Comparison of ENCODE assay signal across 8 mouse cellular contexts in the genomic region with DNA sequence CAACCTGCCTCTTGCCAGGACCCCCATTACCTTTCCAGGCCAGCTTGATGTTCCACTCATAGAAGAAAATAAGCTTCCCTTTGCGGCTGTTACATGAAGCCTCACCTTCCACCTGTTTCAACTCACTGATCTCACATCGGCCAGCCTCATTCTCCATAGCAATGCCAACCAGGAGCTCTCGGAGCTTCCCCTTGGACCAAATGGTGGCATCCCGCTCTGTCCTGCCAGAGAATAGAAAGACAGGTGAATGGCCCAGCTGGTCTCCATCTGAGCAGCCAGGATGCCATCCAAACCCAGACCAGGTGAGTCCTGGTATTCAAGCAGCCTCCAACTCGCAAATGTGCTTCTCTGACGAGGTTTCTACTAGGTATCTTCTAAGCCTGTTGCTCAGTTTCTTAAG. TPM values are rescaled to one million over a fixed set of nuclear protein-coding genes. Genes with fewer than 3 reads are reported as not detected.
DNase-seq lines count a peak whose midpoint lies in the region; ATAC-seq and TF ChIP-seq lines count a peak whose summit lies in the region.

No protein-coding gene starts in this region.

- peaks cover 49% of the 10 kb centered on the region for H3K36me3 ChIP-seq in C2C12 (ENCODE audit: control insufficient read depth, insufficient read depth)
- H3K36me3 ChIP-seq in embryonic facial prominence, embryonic 13.5 days, result peaks cover 44% of the 10 kb centered on the region
- peaks cover 29% of the 10 kb centered on the region for H3K36me3 ChIP-seq in kidney, embryonic 16.5 days (ENCODE audit: insufficient read depth, low read length)
- H3K36me3 ChIP-seq in neural tube, embryonic 13.5 days, result peaks cover 42% of the 10 kb centered on the region

- H3ac ChIP-seq in C2C12 (ENCODE audit: control insufficient read depth, insufficient read length, low read depth), result peak overlapping the region; percentile 58

- H3K4me1 ChIP-seq in embryonic facial prominence, embryonic 13.5 days, result peaks cover 17% of the 10 kb centered on the region
- H3K4me1 ChIP-seq in kidney, embryonic 16.5 days (ENCODE audit: insufficient read depth, low read length), result peaks cover 20% of the 10 kb centered on the region
- H3K4me1 ChIP-seq in neural tube, embryonic 13.5 days (replicated peaks), result peaks cover 27% of the 10 kb centered on the region

- no peaks in the 10 kb centered on the region for H3K9me3 ChIP-seq in embryonic facial prominence, embryonic 13.5 days
- H3K9me3 ChIP-seq in kidney, embryonic 16.5 days (ENCODE audit: low read length), result no peaks in the 10 kb centered on the region
- no peaks in the 10 kb centered on the region for H3K9me3 ChIP-seq in neural tube, embryonic 13.5 days

- peaks cover 38% of the 10 kb centered on the region for H3K79me2 ChIP-seq in C2C12 (ENCODE audit: control insufficient read depth, insufficient read depth)

- peak; percentile 10 for DNase-seq in adrenal gland, adult 2 months
- DNase-seq in adrenal gland, postnatal 25 days, result no peak
- DNase-seq in left cerebral cortex, adult 9 months (ENCODE audit: low spot score in 2 of 2), result no peak
- DNase-seq in spleen, postnatal 4 days (ENCODE audit: low spot score in 2 of 2), result no peak

- no peak for ATAC-seq in embryonic facial prominence, embryonic 13.5 days (ENCODE audit: insufficient number of reproducible peaks, insufficient read depth, low FRiP score, low TSS enrichment, low read depth)
- no peak for ATAC-seq in kidney, embryonic 16.5 days (ENCODE audit: low FRiP score, low TSS enrichment)
- ATAC-seq in neural tube, embryonic 13.5 days (ENCODE audit: low read depth), result no peak

- H3K79me3 ChIP-seq in C2C12 (ENCODE audit: low read depth), result peaks cover 29% of the 10 kb centered on the region

- 45% methylated on average over 6 of the region's 6 CpGs for WGBS in embryonic facial prominence, embryonic 13.5 days
- 22% methylated on average over 6 of the region's 6 CpGs for WGBS in kidney, embryonic 16.5 days
- WGBS in neural tube, embryonic 13.5 days, result 51% methylated on average over 6 of the region's 6 CpGs

- no peak for TF ChIP-seq CTCF in C2C12 (IDR thresholded peaks at IDR 0.05; ENCODE audit: control insufficient read depth, insufficient read depth, insufficient read length)

- H3K4me2 ChIP-seq in embryonic facial prominence, embryonic 13.5 days, result peak overlapping the region; percentile 92
- peak overlapping the region; percentile 67 for H3K4me2 ChIP-seq in kidney, embryonic 16.5 days (replicated peaks; ENCODE audit: low read depth, low read length)
- peak overlapping the region; percentile 97 for H3K4me2 ChIP-seq in neural tube, embryonic 13.5 days

- H3K27me3 ChIP-seq in C2C12 (ENCODE audit: control insufficient read depth, insufficient read depth, insufficient read length), result no peaks in the 10 kb centered on the region
- H3K27me3 ChIP-seq in embryonic facial prominence, embryonic 13.5 days, result no peaks in the 10 kb centered on the region
- no peaks in the 10 kb centered on the region for H3K27me3 ChIP-seq in kidney, embryonic 16.5 days (ENCODE audit: insufficient read depth, low read length)
- no peaks in the 10 kb centered on the region for H3K27me3 ChIP-seq in neural tube, embryonic 13.5 days

- H3K4me3 ChIP-seq in C2C12 (ENCODE audit: insufficient read depth, poor library complexity, severe bottlenecking), result peak overlapping the region; percentile 89
- peak overlapping the region; percentile 79 for H3K4me3 ChIP-seq in embryonic facial prominence, embryonic 13.5 days
- peak overlapping the region; percentile 86 for H3K4me3 ChIP-seq in kidney, embryonic 16.5 days (ENCODE audit: low read length)
- peak overlapping the region; percentile 85 for H3K4me3 ChIP-seq in neural tube, embryonic 13.5 days

- H3K9ac ChIP-seq in embryonic facial prominence, embryonic 13.5 days, result peak overlapping the region; percentile 95
- H3K9ac ChIP-seq in kidney, embryonic 16.5 days (replicated peaks; ENCODE audit: low read length), result peak overlapping the region; percentile 95
- H3K9ac ChIP-seq in neural tube, embryonic 13.5 days, result peak overlapping the region; percentile 94

- 0 out of 2 replicates have a peak overlapping the region, but pooled peaks have one; percentile 94 for H3K27ac ChIP-seq in embryonic facial prominence, embryonic 13.5 days
- no peak overlapping the region for H3K27ac ChIP-seq in kidney, embryonic 16.5 days (ENCODE audit: low read length)
- H3K27ac ChIP-seq in neural tube, embryonic 13.5 days (replicated peaks), result peak overlapping the region; percentile 98

TF ChIP-seq in C2C12, 6 proteins besides CTCF, POLR2A, EP300 and RAD21:
- no peak for TF ChIP-seq USF1 (IDR thresholded peaks at IDR 0.05; ENCODE audit: low read depth)
- no peak for TF ChIP-seq CEBPB (IDR thresholded peaks at IDR 0.05; ENCODE audit: low read depth)
- no peak for TF ChIP-seq MAX (IDR thresholded peaks at IDR 0.05)
- TF ChIP-seq MYOD1 (IDR thresholded peaks at IDR 0.05; ENCODE audit: control insufficient read depth, insufficient read length, low read depth), result no peak
- TF ChIP-seq FOSL1 (IDR thresholded peaks at IDR 0.05; ENCODE audit: insufficient read depth, low read length, poor library complexity, severe bottlenecking), result no peak
- TF ChIP-seq MYOG (IDR thresholded peaks at IDR 0.05; ENCODE audit: control insufficient read depth, extremely low read depth, insufficient read length), result no peak

RNA-seq across cellular contexts. Expression of gene Ahsa2, which starts 1.2 kb away (rescaled TPM):
- 100 to 1,000 TPM in 1 of 2 experiments, 10 to 100 TPM in 1; 61.0 to 120 TPM for total RNA-seq in adrenal gland, adult 2 months (2021)
- polyA plus RNA-seq in adrenal gland, adult 2 months (2012; rRNA removed), result 7.7 and 8.0 TPM in 2 replicates
- 48.7 and 104 TPM in 2 replicates for total RNA-seq in adrenal gland, postnatal 25 days (2021)
- polyA plus RNA-seq in C2C12 (2012; fragmentation: generic; extraction: Trizol), result 52.8 TPM
- polyA plus RNA-seq in embryonic facial prominence, embryonic 13.5 days (2015; fragmentation: Nextera tagmentation; extraction: Ambion mirVana), result 90.9 and 93.1 TPM in 2 replicates
- polyA plus RNA-seq in kidney, embryonic 16.5 days (2015; fragmentation: Nextera tagmentation; extraction: Ambion mirVana), result 81.7 and 83.1 TPM in 2 replicates
- polyA plus RNA-seq in neural tube, embryonic 13.5 days (2015; fragmentation: Nextera tagmentation; extraction: Ambion mirVana), result 120 and 123 TPM in 2 replicates

RNA-seq across cellular contexts. Expression of gene 1700093K21Rik, which starts 24.3 kb away (rescaled TPM):
- not detected for total RNA-seq in adrenal gland, adult 2 months (2021)
- 0.45 TPM in 1 of 2 replicates, not detected in the other for polyA plus RNA-seq in adrenal gland, adult 2 months (2012; rRNA removed)
- total RNA-seq in adrenal gland, postnatal 25 days (2021), result not detected in 2 replicates
- 1.9 TPM for polyA plus RNA-seq in C2C12 (2012; fragmentation: generic; extraction: Trizol)
- polyA plus RNA-seq in embryonic facial prominence, embryonic 13.5 days (2015; fragmentation: Nextera tagmentation; extraction: Ambion mirVana), result not detected in 2 replicates
- not detected in 2 replicates for polyA plus RNA-seq in kidney, embryonic 16.5 days (2015; fragmentation: Nextera tagmentation; extraction: Ambion mirVana)
- 0.22 and 0.39 TPM in 2 replicates for polyA plus RNA-seq in neural tube, embryonic 13.5 days (2015; fragmentation: Nextera tagmentation; extraction: Ambion mirVana)
